Mouse (Mus musculus) small intestine, adult 2 months (tissue): ENCODE measurements around the gene Nectin3.

Experiments used
- CTCF ChIP-seq: fragments of 200-500 bp; IDR thresholded peaks from 2 replicates; pipeline ENCODE4 v1.5.1; 2012; ENCODE audit warnings: low read depth, mild to moderate bottlenecking, control low read depth, inconsistent platforms, low read length, moderate library complexity, mixed read lengths; ENCODE audit not compliant: insufficient replicate concordance, insufficient read length; ENCODE audit errors: extremely low read depth
- POLR2A ChIP-seq: fragments of 200-500 bp; IDR thresholded peaks from 2 replicates; pipeline ENCODE4 v1.6.1; 2012; ENCODE audit warnings: low read depth, mild to moderate bottlenecking, control low read depth, inconsistent platforms, low read length, moderate library complexity

DNA sequence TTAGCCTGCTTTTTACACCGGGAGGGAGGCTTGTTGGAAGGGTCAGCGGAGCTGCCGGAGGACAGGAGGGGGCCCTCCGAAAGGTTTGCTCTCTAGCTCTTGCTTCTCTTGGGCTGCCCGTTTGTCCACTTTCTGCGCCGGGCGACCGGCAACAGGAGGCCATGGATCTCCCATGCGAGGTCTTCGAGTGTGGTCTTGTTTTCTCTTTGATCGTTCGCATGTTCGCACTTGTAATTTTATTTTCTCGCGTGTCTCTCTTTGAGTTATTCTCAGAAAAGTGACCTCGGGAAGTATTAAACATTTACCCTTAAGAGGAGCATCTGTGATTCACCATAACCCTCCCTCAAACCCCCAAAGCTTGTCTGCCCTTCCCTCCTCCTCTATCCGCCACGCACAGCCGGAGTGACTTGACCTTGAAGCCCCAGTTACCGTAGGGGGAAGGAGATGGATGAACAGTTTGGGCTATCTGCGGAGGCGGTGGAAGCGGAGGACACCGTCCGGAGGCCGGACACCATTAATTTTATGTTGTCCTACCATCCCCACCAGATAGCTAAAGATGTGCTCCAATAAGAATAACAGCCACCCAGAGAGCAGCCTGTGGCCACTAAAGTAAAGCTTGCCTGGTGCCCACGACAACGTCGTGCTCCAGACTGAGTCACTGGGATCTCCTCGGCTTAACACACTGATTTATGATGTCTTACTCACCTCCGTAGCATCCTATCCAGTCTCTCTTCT is 472 bp downstream of the Nectin3 start:
- TF ChIP-seq CTCF, result no peak
- TF ChIP-seq POLR2A, result no peak
